Mouse (Mus musculus): ENCODE results near the gene Amigo3.
A peak's percentile ranks its signal among the peaks of the same experiment; 100 is the strongest.

The Amigo3 gene

DNA sequence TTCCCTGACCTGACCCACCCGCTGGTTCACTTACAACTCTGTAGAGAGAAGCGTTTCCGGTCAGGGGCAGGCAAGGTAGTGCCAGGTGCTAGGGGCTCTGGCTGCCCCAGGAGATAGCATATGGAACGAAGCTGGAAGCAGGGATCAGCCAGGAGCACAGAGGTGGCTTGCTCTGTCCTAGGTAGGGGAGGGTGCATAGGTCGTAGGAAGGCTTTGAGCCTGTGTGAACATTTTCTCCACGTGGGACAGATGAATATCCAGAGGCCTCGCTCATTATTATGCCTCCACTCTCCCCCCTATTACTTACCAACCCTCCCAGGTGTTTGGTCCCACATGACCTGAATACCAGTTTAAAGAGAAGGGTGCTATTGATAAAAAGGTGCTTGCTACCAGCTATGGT lies 548 bp upstream of the Amigo3 start:
- DNase-seq (ENCODE audit: low read depth, low spot score), result no peak

DNA sequence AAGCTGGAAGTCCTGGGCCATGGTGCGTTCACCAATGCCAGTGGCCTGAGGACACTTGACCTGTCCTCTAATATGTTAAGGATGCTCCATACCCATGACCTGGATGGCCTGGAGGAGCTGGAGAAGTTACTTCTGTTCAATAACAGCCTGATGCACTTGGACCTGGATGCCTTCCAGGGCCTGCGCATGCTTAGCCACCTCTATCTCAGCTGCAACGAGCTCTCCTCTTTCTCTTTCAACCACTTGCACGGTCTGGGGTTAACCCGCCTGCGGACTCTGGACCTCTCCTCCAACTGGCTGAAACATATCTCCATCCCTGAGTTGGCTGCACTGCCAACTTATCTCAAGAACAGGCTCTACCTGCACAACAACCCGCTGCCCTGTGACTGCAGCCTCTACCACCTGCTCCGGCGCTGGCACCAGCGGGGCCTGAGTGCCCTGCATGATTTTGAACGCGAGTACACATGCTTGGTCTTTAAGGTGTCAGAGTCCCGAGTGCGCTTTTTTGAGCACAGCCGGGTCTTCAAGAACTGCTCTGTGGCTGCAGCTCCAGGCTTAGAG lies 786 bp downstream of the Amigo3 start:
- no peak for DNase-seq (ENCODE audit: low read depth, low spot score)

DNA sequence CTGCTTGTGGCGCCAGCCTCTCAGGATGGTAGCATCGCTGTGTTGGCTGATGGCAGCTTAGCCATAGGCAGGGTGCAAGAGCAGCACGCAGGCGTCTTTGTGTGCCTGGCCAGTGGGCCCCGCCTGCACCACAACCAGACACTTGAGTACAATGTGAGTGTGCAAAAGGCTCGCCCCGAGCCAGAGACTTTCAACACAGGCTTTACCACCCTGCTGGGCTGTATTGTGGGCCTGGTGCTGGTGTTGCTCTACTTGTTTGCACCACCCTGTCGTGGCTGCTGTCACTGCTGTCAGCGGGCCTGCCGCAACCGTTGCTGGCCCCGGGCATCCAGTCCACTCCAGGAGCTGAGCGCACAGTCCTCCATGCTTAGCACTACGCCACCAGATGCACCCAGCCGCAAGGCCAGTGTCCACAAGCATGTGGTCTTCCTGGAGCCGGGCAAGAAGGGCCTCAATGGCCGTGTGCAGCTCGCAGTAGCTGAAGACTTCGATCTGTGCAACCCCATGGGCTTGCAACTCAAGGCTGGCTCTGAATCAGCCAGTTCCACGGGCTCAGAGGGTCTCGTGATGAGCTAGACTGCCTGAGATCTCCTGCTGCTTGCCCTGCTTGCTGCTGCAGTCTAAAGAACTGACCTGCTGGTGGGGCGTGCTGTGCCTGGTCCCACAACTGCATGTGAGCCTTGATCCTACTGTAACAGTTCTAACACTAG lies 1.5 kb downstream of the Amigo3 start:
- peak; percentile 34 for DNase-seq (ENCODE audit: low read depth, low spot score)

DNA sequence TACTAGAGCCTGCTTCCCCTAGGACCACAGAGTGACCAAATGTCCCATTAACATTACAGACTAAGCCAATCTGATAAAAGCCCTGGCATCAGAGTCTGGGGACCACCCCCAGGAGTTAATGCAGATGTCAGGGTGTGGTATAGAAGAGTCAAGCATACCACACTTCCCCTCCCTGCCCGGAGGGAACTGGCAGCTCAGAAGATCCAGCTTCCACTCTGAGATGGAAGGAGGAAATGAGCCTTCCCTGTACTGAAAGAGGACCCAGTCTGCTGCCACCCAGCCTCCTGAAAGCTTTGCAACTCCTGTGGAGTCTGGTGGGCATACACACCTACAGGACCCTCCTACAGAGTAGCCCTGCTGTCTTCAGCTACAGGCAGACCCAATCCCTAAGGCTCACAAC lies 2.1 kb downstream of the Amigo3 start:
- peak; percentile 57 for DNase-seq (ENCODE audit: low read depth, low spot score)

DNA sequence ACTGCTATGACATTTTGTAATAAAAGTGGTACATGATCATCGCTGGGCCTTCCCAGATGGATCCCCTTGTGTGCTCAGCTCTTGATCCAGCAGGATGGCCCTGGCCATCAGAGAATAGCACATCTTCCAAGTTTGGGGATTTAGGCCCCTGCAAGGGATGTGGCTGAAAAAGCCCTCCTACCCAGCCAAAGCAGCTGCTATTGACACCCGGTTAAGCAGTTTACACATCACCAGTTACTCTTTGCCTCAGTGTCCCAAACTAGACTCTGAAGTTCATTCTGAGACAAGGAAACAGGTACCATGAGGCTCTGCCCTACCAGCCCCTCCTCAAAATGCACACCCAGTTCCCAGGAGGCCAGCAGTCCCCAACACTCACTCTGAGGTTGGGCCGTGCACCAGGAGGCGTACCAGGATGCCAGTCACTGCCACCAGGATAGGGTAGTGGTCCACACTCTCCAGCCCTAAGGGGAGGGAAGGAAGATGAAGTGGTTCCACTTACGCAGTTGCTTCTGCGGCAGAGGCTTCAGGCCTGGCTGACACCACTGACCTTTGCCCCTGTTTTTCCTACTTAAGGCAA lies 2.8 kb downstream of the Amigo3 start:
- DNase-seq (ENCODE audit: low read depth, low spot score), result no peak

DNA sequence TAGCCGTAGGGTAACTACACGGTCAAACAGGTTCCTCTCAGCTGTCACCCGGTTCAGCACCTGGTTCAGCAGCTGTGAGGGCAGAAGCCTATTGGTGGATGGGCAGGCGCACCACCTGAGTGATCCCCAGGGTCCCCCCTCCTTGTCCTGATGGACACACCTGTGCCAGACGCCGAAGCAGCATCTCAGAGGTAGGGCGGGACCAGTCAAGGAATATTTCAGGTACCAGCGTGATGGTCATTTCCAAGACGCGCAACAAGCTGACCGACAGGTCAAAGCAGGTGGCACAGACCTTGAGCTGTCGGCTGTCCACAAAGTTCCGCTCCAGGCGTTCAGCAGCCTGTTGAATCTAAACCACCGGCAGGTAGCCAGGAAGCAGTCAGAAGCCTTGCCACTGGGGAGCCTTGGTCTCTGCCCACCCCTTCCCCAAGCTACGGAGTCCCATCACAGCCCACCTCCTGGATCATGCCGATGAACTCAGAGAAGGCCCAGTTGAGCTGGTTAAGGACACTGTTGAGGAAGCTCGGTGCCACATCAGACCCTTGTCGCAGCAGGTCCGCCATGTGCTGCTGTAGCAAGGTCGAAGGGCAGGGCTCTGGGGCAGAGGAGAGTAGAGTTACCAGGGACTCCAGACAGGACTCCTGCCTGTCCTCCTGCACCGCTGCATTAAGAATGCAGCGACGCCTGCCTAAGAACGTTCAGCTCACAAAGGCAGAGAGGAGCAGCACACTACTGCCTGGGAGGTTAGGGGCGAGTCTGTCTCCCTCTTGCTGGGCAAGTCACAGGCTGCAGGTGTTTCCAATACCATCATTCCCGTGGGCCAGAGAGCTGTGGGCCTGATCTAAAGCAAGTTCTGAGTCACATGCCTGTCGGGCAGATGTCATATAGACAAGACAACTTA lies 3.7 kb downstream of the Amigo3 start:
- no peak for DNase-seq (ENCODE audit: low read depth, low spot score)

DNA sequence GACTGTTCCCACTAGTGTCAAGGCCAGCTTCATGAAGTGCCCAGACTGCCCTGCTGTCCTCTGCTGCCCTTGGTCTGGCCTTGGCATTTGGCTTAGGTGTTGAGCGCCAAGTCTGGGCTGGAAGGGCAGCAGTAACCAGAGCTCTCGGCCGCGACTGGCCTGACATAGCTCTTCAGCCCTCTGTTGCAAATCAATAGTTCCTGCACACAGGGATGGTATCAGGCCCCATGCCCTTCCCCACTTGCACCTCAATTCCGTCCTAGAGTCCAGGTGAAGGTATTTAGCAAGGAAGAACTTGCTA lies 4.3 kb downstream of the Amigo3 start:
- no peak for DNase-seq (ENCODE audit: low read depth, low spot score)

DNA sequence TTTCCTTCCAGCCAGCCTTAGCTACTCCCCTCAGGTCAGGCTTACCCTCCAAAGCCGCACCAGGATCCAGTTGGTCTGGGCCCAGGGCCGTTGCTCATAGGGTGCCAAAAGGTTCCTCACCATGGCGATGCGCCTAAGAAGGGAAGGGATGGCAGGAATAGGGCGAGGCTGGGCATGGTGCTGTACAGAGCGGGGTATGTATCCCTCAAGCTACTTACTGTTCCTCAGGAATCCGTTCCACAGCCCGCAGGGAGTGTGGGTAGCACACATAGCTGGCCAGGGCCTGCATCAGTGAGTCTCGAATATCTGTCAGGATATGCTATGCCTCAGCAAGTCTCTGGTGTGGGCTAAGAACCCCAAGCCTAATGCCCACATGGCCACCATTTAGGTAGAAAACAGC lies 5.3 kb downstream of the Amigo3 start:
- no peak for DNase-seq (ENCODE audit: low read depth, low spot score)

DNA sequence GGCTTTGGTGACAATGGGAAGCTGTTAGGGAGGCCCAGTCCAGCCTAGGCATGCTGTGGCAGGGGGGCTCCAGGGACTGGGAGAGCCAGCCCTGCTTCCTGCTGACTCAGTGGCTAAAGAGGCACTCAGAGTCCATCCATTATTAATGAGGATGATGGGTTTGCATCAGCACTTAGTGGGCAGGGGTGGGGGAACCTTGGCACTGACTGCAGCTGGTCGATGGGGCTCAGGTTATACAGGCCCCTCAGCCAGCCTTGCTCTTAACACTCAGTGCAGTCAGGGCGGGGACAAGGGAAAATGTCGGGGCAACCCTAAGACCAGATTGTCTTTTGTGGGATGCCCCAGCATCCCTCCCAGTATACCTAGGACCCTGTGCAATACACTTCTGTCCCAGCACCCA lies 9.2 kb downstream of the Amigo3 start:
- no peak for DNase-seq (ENCODE audit: low read depth, low spot score)

DNA sequence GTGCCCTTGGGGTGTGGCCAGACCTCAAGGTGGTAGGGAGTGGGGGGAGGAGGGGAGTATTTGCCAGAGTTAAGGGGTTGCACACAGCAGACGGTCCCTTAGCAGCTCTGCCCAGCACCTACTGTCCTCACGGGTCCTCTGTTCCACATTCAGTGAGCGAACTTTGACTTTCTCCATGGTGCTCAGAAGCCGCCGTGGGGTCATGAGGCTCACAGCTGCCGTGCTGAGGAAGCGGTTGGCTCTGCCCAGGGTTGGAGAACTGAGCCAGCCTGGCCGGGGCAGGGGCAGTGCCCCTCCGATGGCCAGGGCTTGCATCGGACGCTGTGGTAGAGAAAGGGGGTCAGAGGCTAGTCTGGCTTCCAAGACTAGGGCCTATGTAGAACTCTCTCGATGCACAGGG lies 10.4 kb downstream of the Amigo3 start:
- DNase-seq (ENCODE audit: low read depth, low spot score), result no peak

DNA sequence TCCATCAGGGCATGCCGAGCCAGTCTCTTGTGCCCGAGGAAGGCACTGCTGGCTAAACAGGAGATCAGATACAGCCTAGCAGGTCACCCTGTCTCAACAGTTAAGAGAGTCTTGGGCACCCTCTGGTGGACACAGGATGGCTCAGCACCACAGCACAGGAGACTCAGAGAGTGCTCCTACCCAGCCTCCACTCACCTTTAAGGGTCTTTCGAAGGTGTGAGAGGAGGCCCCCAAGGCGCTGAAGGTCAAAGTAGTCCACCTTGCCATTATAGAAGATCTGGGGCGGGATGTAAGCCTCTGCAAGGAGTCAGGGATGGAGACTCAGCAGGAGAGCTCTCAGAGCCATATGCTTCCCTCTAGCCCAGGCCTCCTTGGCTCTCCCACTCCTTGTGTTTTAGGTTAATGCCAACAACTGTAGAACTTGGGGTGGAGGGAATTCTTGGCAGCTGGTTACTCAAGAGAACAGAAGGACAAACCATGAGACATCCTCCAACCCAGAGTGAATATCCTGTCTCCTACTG lies 12.6 kb downstream of the Amigo3 start:
- peak; percentile 76 for DNase-seq (ENCODE audit: low read depth, low spot score)

DNA sequence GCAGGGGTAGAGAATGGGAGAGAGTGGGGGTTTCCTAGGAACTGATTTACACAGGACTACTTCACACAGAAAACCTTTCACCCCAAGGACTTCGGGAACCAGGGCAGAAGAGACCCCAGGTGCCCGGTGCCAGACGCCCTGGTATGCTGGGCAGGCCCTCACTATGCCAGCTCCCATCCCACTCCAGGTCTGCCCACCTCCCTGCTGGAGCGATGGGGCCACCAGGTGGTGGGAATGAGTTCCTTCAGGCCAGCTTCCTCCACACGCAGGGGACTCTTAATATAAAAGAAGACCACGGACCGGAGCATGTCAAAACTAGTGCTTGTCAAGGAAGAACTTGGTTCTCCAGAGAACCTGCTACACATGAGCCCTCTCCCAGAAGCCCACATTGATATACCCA lies 14.2 kb downstream of the Amigo3 start:
- peak; percentile 34 for DNase-seq (ENCODE audit: low read depth, low spot score)

DNA sequence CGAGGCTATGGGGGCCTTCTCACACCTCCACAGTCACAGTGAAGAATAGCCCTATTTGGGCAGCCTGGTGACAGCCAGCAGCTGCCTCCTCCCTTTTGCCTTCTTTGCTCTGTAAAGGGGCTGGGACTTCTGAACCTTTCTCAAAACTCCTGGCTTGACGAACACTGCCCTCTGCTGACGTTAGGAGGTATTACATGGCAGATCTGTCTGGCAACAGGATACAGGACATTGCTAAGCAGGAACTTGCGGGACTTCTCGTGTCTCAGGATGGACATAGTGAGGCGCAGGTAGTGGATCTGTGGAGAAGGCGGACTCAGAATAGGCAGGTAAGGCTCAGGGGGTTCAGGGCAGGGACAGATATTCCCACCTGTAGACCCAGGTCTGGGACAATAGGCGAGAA lies 14.9 kb downstream of the Amigo3 start:
- peak; percentile 89 for DNase-seq (ENCODE audit: low read depth, low spot score)

DNA sequence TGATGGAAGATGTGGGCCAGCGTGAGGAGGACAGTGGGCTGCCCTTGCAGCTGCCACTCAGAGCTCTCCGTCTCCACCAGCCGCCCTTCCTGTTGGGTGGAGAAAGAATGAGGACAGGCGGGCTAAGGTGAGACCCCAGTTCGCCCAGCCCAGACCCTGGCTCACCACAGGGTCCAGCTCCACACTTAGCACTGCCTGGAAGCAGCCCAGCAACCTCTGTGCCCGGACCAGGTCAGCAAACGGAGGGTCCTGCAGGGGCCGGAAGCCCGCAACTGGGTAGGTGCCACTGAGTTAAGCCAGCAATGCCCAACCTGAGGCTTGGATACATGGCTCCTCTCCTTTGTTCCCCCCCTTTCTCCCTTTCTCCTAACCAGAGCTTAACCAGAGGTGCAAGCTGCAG lies 16.0 kb downstream of the Amigo3 start:
- no peak for DNase-seq (ENCODE audit: low read depth, low spot score)

DNA sequence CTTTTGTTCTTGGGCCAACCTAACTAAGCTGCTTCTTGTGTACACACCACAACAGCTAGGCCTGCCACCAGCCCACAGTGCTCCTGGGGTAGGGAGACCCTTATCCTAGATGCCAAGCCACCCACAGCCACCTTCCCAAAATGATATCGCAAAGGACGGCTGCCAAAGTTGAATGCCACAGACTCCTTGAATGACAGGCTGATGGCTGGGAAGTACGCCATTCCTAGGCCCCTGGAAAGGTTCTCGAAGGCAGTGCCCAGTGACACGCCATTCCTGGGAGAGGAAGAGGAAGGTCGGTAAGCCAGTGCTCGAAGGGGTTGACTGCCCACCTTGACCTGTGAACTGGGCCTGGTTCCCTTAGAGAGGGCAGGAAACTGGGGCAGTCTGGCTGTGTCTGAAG lies 16.6 kb downstream of the Amigo3 start:
- no peak for DNase-seq (ENCODE audit: low read depth, low spot score)

DNA sequence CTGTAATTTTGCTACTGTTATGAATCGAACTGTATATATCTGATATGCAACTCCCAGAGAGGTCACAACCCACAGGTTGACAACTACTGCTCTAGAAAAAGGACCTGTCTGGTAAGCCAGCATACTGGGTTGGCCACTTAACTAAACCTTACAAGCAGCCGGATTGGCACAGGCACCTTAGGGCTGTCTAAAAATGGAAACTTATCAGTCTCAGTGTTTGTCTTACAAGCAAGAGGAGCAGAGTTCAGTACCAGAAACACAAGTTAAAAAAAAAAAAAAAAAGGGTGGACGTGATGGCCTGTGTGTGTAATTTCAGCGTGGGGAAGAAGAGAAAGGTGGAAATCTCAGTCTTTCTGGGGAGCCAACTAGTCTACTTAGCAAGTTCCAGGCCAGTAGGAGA lies 18.8 kb downstream of the Amigo3 start:
- no peak for DNase-seq (ENCODE audit: low read depth, low spot score)

DNA sequence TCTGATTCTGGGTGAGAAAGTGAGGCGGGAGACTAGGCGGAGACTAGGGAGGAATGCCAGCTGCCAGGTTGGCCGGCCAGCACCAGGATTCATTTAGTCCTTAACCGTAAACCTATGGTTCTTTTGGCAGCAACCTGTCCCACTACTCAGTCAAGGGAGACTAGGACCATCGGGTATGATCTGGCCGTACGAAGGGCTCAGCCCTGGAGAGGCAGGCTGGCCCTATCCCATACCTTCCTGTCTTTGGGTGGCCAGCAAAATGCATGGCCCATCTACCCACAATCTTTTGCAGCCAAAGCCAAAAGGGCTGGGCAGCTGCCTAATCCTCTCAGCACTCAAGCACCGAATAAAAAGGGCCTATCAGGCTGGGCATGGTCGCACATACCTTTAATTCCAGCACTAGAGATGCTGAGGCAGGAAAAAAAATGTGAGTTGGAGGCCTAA lies 19.5 kb downstream of the Amigo3 start:
- no peak for DNase-seq (ENCODE audit: low read depth, low spot score)

DNA sequence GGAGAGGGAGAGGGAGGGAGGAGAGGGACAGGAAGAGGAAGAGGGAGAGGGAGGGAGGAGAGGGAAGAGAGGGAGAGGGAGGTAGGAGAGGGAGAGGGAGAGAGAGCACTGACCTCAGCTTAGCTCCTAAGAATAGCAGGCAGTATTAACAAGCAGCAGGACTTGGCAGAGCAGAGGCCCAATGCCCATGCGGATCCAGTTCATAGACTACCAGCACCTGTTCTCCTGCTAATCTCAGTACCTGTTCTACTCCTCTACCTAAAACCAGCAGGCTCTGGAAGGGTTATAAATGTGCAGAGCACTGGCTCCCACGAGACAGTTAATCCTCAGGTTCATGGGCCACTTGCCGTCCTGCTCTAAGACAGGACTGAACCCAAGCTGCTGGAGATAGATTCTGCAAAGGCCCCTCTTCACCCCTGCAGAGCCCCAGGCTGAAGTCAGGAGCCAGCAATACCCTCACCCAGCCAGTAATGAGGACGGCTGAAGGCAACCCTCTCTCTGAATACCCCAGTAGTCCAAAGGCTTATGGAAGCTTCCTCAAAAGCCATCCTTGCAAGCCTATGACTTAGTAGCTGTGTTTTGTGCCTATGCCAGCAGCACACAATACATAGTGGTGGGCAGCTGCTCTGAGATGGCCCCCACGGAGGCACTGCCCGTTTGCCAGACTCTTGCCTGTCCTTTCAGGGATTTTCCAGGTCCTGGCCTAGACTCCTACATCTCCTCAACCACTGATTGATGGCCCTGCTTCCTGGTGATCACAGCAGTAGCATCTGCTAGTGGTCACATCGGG lies 20.4 kb downstream of the Amigo3 start:
- no peak for DNase-seq (ENCODE audit: low read depth, low spot score)

DNA sequence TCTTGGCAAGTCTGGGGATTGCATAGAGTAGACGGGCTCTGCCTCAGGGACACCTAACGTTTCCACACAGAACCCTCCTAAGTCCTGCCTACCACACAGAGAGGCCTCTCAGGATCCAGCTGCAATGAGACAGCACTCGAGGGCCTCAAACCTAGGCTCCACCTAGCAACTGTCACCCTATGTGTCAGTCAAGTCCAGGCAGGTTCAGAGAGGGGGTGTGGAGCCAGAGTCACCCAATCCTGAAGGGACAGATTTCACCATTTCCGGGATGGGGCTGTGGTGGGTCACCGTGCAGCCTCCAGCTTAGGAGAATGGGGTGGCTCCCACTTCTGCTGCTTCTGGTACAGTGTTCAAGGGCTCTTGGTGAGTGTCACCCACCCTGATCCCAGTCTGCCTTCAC lies 27.2 kb downstream of the Amigo3 start, which contains the start of gene Mst1:
TSS of gene Mst1 (plus strand) at position 269 of the 400 bp plus-strand sequence.
- peak; percentile 53 for DNase-seq (ENCODE audit: low read depth, low spot score)

DNA sequence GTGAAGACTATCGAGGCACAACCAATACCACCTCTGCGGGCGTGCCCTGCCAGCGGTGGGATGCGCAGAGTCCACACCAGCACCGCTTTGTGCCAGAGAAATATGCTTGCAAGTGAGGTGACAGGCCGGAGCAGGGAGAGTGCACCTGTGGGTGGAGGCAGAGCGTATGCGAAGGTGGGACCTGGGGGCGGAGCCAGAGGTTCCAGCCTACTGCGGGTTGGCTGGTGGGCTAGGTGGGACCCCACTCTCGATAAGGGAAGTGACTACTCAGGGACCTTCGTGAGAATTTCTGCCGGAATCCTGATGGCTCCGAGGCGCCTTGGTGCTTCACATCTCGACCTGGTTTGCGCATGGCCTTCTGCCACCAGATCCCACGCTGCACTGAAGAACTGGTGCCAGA lies 29.6 kb downstream of the Amigo3 start:
- DNase-seq (ENCODE audit: low read depth, low spot score), result peak; percentile 51

DNA sequence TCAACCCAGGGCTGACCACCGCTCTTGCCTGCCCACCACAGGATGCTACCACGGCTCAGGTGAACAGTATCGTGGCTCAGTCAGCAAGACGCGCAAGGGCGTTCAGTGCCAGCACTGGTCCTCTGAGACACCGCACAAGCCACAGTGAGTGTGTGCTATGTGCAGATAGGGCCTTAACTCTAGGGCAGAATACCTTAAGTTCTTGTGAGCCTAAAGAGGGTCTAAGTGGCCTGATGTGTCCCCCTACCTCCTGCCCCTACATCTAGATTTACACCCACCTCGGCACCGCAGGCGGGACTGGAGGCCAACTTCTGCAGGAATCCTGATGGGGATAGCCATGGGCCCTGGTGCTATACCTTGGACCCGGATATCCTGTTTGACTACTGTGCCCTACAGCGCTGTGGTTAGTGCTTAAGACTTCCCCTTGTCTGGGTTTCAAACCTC lies 30.1 kb downstream of the Amigo3 start, which contains the start of gene Rnf123:
TSS of gene Rnf123 (minus strand) at position 359 of the 444 bp plus-strand sequence.
- peak; percentile 34 for DNase-seq (ENCODE audit: low read depth, low spot score)

Measured in ZHBTc4 (cell line).